Mouse (Mus musculus) A20 (cell line): ENCODE measurements around the gene Lrrc28.
A peak's percentile ranks its signal among the peaks of the same experiment; 100 is the strongest.

ENCODE experiments used
- DNase-seq: peaks from one replicate; pipeline ENCODE4 v3.0.0-alpha.2; 2011; ENCODE audit warnings: low read depth, low spot score

Gene Lrrc28

GRCm38 (mm10) chr7:67644833-67645680 is at the start of gene Lrrc28:
TSS of gene Lrrc28 (minus strand) at chr7:67645268.
- DNase-seq, result peak; percentile 99

- no peak for DNase-seq
Measured at GRCm38 (mm10) chr7:67692791-67693538, 47.9 kb upstream of the Lrrc28 start.

GRCm38 (mm10) chr7:67692141-67692540 is 47.1 kb upstream of the Lrrc28 start:
- DNase-seq, result no peak

GRCm38 (mm10) chr7:67691036-67691435 is 46.0 kb upstream of the Lrrc28 start:
- no peak for DNase-seq

GRCm38 (mm10) chr7:67689793-67690192 is 44.7 kb upstream of the Lrrc28 start:
- DNase-seq, result no peak

GRCm38 (mm10) chr7:67688281-67688680 is 43.2 kb upstream of the Lrrc28 start:
- DNase-seq, result no peak

- no peak for DNase-seq
Measured at GRCm38 (mm10) chr7:67686545-67686944, 41.5 kb upstream of the Lrrc28 start.

GRCm38 (mm10) chr7:67683006-67683405 is 37.9 kb upstream of the Lrrc28 start:
- DNase-seq, result no peak

- DNase-seq, result no peak
Measured at GRCm38 (mm10) chr7:67681078-67681477, 36.0 kb upstream of the Lrrc28 start.

- DNase-seq, result no peak
Measured at GRCm38 (mm10) chr7:67678878-67679499, 33.9 kb upstream of the Lrrc28 start.

GRCm38 (mm10) chr7:67673656-67674055 is 28.6 kb upstream of the Lrrc28 start:
- DNase-seq, result no peak

- peak; percentile 76 for DNase-seq
Measured at GRCm38 (mm10) chr7:67672650-67673049, 27.6 kb upstream of the Lrrc28 start.

GRCm38 (mm10) chr7:67670965-67671364 is 25.9 kb upstream of the Lrrc28 start:
- peak; percentile 7 for DNase-seq

- DNase-seq, result no peak
Measured at GRCm38 (mm10) chr7:67663981-67664694, 19.1 kb upstream of the Lrrc28 start.

- no peak for DNase-seq
Measured at GRCm38 (mm10) chr7:67662424-67662823, 17.4 kb upstream of the Lrrc28 start.

GRCm38 (mm10) chr7:67658110-67658509 is 13.0 kb upstream of the Lrrc28 start:
- no peak for DNase-seq

GRCm38 (mm10) chr7:67655186-67655585 is 10.1 kb upstream of the Lrrc28 start:
- DNase-seq, result no peak

- no peak for DNase-seq
Measured at GRCm38 (mm10) chr7:67654668-67655067, 9.6 kb upstream of the Lrrc28 start.

GRCm38 (mm10) chr7:67652211-67652610 is 7.1 kb upstream of the Lrrc28 start:
- no peak for DNase-seq

- no peak for DNase-seq
Measured at GRCm38 (mm10) chr7:67648376-67648775, 3.3 kb upstream of the Lrrc28 start.

GRCm38 (mm10) chr7:67647277-67647676 is 2.2 kb upstream of the Lrrc28 start, which contains the start of gene Ttc23:
TSS of gene Ttc23 (plus strand) at chr7:67647410.
- DNase-seq, result no peak

- DNase-seq, result no peak
Measured at GRCm38 (mm10) chr7:67646131-67646530, 1.1 kb upstream of the Lrrc28 start.
